Mouse (Mus musculus) lung, postnatal 0 days (tissue): ENCODE data around the gene Tep1. TPM values are rescaled to one million over a fixed set of nuclear protein-coding genes. Genes with fewer than 3 reads are reported as not detected.

Experiments
- ATAC-seq: fragments of 200-750 bp; cut with Nextera tagmentation; 2 replicates; pipeline ENCODE4 v1.8.0; 2017; ENCODE audit warnings: moderate library complexity
- DNase-seq: peaks from one replicate; pipeline ENCODE4 v3.0.0-alpha.2; 2016; ENCODE audit warnings: low spot score
- H3K27ac ChIP-seq: fragments of 300-500 bp; sonication (generic); 2 replicates; pipeline ENCODE4 v1.5.1; 2014; ENCODE audit warnings: antibody characterized with exemption, mild to moderate bottlenecking, low read length, mixed read lengths
- H3K27me3 ChIP-seq: fragments of 300-500 bp; sonication (generic); replicated peaks from 2 replicates; pipeline ENCODE4 v1.6.1; 2014; ENCODE audit warnings: low read length, mixed read lengths; ENCODE audit not compliant: insufficient read depth
- H3K36me3 ChIP-seq: fragments of 300-500 bp; sonication (generic); 2 replicates; pipeline ENCODE4 v1.6.1; 2014; ENCODE audit warnings: low read length, mixed read lengths; ENCODE audit not compliant: insufficient read depth
- H3K4me1 ChIP-seq: fragments of 300-500 bp; sonication (generic); 2 replicates; pipeline ENCODE4 v1.6.1; 2014; ENCODE audit warnings: antibody characterized with exemption, low read depth, low read length, mixed read lengths; ENCODE audit not compliant: insufficient read depth
- H3K4me2 ChIP-seq: fragments of 300-500 bp; sonication (generic); replicated peaks from 2 replicates; pipeline ENCODE4 v1.6.1; 2014; ENCODE audit warnings: low read depth, mild to moderate bottlenecking, low read length, moderate library complexity, mixed read lengths
- H3K4me3 ChIP-seq: fragments of 300-500 bp; sonication (generic); 2 replicates; pipeline ENCODE4 v1.5.1; 2014; ENCODE audit warnings: low read depth, low read length
- H3K9ac ChIP-seq: fragments of 300-500 bp; sonication (generic); replicated peaks from 2 replicates; pipeline ENCODE4 v1.6.1; 2014; ENCODE audit warnings: low read depth, mild to moderate bottlenecking
- H3K9me3 ChIP-seq: fragments of 300-500 bp; sonication (generic); 2 replicates; pipeline ENCODE4 v1.6.1; 2016; ENCODE audit warnings: low read length, mixed read lengths
- CTCF ChIP-seq: IDR thresholded peaks from 2 replicates; pipeline ENCODE4 v1.5.1; 2016; ENCODE audit warnings: antibody characterized with exemption, mild to moderate bottlenecking
- EP300 ChIP-seq: IDR thresholded peaks from 2 replicates; pipeline ENCODE4 v1.6.1; 2016; ENCODE audit warnings: antibody characterized with exemption, mild to moderate bottlenecking, control low read depth
- WGBS: fragments of 180-500 bp; shearing (Covaris S2); extraction: QIAGEN DNeasy Blood & Tissue Kit; methylation state at CpG from one replicate; pipeline ENCODE4 v1.1.7; 2014; 5-methylcytosine and 5-hydroxymethylcytosine counted together
- polyA plus RNA-seq: library from polyadenylated mRNA; unstranded; fragments of >200 nt; fragmentation: Nextera tagmentation; extraction: Ambion mirVana; gene quantifications from 2 replicates; pipeline ENCODE4 v1.2.1, GENCODE M21; 2015

Gene Tep1
- polyA plus RNA-seq, 1 experiment from 2014 or later, result 11.1 TPM

DNA sequence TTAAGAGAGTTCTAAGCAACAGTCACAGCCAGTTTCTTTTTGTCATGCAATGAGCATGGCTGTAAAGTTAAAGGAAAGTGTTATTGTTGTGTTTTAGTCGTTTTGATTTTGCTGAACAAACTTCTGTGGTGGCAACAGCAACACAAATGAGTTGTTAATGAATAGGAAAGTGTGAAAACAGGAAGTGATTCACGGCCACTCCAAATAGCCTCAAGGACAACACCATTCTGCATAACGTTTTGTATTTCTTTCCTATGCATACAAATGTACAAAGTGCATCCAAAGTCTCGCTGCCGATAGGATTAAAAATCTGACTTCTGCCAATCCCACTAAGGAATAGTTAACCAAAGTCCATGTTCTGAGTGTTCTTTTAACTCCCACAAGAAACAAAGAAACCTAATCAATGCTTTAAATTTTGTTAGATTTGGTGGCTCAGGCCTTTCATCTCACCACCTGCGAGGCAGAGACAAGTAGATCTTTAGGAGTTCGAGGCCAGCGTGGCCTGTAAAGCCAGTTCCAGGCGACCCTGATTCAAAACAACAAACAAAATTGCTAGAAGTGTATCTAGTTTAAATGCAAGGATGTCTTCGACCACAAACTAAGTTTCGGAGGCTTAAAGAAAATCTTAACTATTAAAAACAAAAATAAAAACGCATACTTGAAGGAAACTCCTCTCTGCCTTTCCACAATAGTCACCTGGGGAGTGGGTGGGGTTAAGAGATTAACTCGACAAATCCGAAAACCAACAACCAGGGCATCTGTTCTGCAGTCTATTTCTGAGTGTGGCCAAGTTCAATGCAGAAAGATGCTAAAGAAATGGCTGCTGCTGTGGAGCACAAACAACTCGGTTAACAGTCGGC, 85.7 kb downstream of the Tep1 start:
- no peak for TF ChIP-seq CTCF
- H3K27ac ChIP-seq, result peak overlapping the region; percentile 71
- 20% methylated on average over 16 of the region's 16 CpGs for WGBS
- no peak for ATAC-seq
- H3K4me2 ChIP-seq, result peak overlapping the region; percentile 64
- H3K4me1 ChIP-seq, result no peaks in the 10 kb centered on the region; the same call in 1 of the 2 replicates
- no peaks in the 10 kb centered on the region for H3K9me3 ChIP-seq
- H3K4me3 ChIP-seq, result peak overlapping the region; percentile 88
- 0 out of 2 replicates have a peak, but pooled peaks cover 2% of the 10 kb centered on the region for H3K36me3 ChIP-seq
- DNase-seq, result no peak
- H3K27me3 ChIP-seq, result no peaks in the 10 kb centered on the region
- H3K9ac ChIP-seq, result peak overlapping the region; percentile 44

DNA sequence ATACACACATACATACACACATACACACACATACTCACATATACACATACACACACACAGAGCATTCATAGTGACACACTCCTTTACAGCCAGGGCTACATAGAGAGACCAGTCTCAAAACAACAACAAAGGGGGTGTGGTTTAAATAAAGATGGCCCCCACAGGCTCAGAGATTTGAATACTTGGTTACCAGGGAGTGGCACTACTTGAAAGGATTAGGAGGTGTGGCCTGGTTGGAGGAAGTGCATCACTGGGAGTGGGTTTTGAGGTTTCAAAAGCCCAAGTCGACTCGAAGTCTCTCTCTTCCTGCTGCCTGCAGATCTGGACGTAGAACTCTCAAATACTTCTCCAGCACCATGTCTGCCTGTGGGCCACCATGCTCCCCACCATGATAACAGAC, 88.2 kb downstream of the Tep1 start:
- H3K27me3 ChIP-seq, result no peaks in the 10 kb centered on the region
- DNase-seq, result no peak
- TF ChIP-seq CTCF (no peak), EP300 (no peak)
- 94% methylated on average over 3 of the region's 3 CpGs for WGBS
- no peaks in the 10 kb centered on the region for H3K9me3 ChIP-seq
- ATAC-seq, result no peak
- no peak overlapping the region for H3K27ac ChIP-seq
- no peak overlapping the region for H3K9ac ChIP-seq
- no peak overlapping the region for H3K4me2 ChIP-seq
- no peak overlapping the region for H3K4me3 ChIP-seq
- H3K36me3 ChIP-seq, result peaks cover 5% of the 10 kb centered on the region
- no peaks in the 10 kb centered on the region; the same call in 1 of the 2 replicates for H3K4me1 ChIP-seq

Other genes with a start within 250 kb of the Tep1 start
- not detected in 2 replicates for gene Olfr745, start 231.2 kb downstream of the Tep1 start, polyA plus RNA-seq
- gene Olfr746, start 223.5 kb downstream of the Tep1 start, polyA plus RNA-seq, result not detected in 2 replicates
- not detected in 2 replicates for gene Olfr747, start 177.4 kb downstream of the Tep1 start, polyA plus RNA-seq
- gene Olfr748, start 163.2 kb downstream of the Tep1 start, polyA plus RNA-seq, result not detected in 2 replicates
- gene Olfr749, start 125.5 kb downstream of the Tep1 start, polyA plus RNA-seq, result not detected in 2 replicates
- gene Ttc5, start 85.0 kb downstream of the Tep1 start, polyA plus RNA-seq, result 45.6 and 47.0 TPM in 2 replicates
- gene Ccnb1ip1, start 62.8 kb downstream of the Tep1 start, polyA plus RNA-seq, result not detected in 2 replicates
- 27.6 and 33.7 TPM in 2 replicates for gene Parp2, start 62.7 kb downstream of the Tep1 start, polyA plus RNA-seq
- gene Klhl33, start 26.9 kb upstream of the Tep1 start, polyA plus RNA-seq, result 0.52 and 0.63 TPM in 2 replicates
- 96.7 and 102 TPM in 2 replicates for gene Osgep, start 54.3 kb upstream of the Tep1 start, polyA plus RNA-seq
- 52.4 and 61.2 TPM in 2 replicates for gene Apex1, start 54.4 kb upstream of the Tep1 start, polyA plus RNA-seq
- gene Pip4p1, start 60.3 kb upstream of the Tep1 start, polyA plus RNA-seq, result 52.0 and 52.3 TPM in 2 replicates
- 74.6 and 76.8 TPM in 2 replicates for gene Pnp, start 60.5 kb upstream of the Tep1 start, polyA plus RNA-seq
- not detected in 2 replicates for gene Gm49342, start 74.0 kb upstream of the Tep1 start, polyA plus RNA-seq
- gene Pnp2, start 85.4 kb upstream of the Tep1 start, polyA plus RNA-seq, result 0.80 and 1.2 TPM in 2 replicates
- gene Rnase10, start 137.2 kb upstream of the Tep1 start, polyA plus RNA-seq, result 0.14 TPM in 1 of 2 replicates, not detected in the other
- not detected in 2 replicates for gene Rnase9, start 171.3 kb upstream of the Tep1 start, polyA plus RNA-seq
- gene Rnase11, start 179.6 kb upstream of the Tep1 start, polyA plus RNA-seq, result not detected in 2 replicates
- 0.27 and 0.55 TPM in 2 replicates for gene Rnase12, start 187.1 kb upstream of the Tep1 start, polyA plus RNA-seq
- gene Olfr750, start 203.9 kb upstream of the Tep1 start, polyA plus RNA-seq, result 0.05 and 0.10 TPM in 2 replicates
- gene Rnase4, start 220.5 kb upstream of the Tep1 start, polyA plus RNA-seq, result 423 and 443 TPM in 2 replicates
- gene Ang, start 220.6 kb upstream of the Tep1 start, polyA plus RNA-seq, result 41.5 and 45.4 TPM in 2 replicates
- gene Eddm3b, start 243.9 kb upstream of the Tep1 start, polyA plus RNA-seq, result 0.08 and 0.15 TPM in 2 replicates